In genomic region chr7:4123732-4124131, GRCm38 (mm10) we compare ENCODE assay signal across 10 mouse cellular contexts. TPM values are rescaled to one million over a fixed set of nuclear protein-coding genes. Genes with fewer than 3 reads are reported as not detected.
DNase-seq lines count a peak whose midpoint lies in the region; ATAC-seq and TF ChIP-seq lines count a peak whose summit lies in the region.
"Had no signal": no experiment of that assay in that cellular context is flagged by ENCODE, and none has a peak within 500 bp of the region (broad histone marks: within the 10 kb centered on the region; RNA-seq: fewer than 3 reads in every experiment).

No protein-coding gene starts in this region.

- TF ChIP-seq CTCF in left cerebral cortex, adult 2 months (IDR thresholded peaks at IDR 0.05) = no peak

- peak; percentile 92 for DNase-seq in heart, adult 11 months
- peak; percentile 86 for DNase-seq in cerebellum, adult 9-10 months
- DNase-seq in frontal cortex, postnatal 10 days (ENCODE audit: low spot score in 2 of 2) = peak; percentile 79 to 88
- DNase-seq in left cerebral cortex, adult 2 months (ENCODE audit: extremely low spot score in 1 of 2, low spot score in 2 of 2) = peak; percentile 65 to 82
- peak; percentile 73 for DNase-seq in right cerebral cortex, postnatal 14 days
- no peak for DNase-seq in thymus, postnatal 36 days
- DNase-seq in kidney, adult 9 months = no peak

- no peak overlapping the region for H3K4me2 ChIP-seq in heart, embryonic 12.5 days

- no peak overlapping the region for H3K9ac ChIP-seq in heart, embryonic 12.5 days

- peaks cover 47% of the 10 kb centered on the region for H3K27me3 ChIP-seq in heart, embryonic 12.5 days (replicated peaks)
- H3K27me3 ChIP-seq: CH12.LX had no signal

- 47% methylated on average over 1 of the region's 1 CpGs for WGBS in heart, embryonic 12.5 days

- no peaks in the 10 kb centered on the region for H3K36me3 ChIP-seq in heart, embryonic 12.5 days

- intact Hi-C loops in left cerebral cortex, adult 2 months (cut with DNase I) = no loop called here

- H3K4me3 ChIP-seq in heart, embryonic 12.5 days = no peak overlapping the region
- peak overlapping the region; percentile 48 for H3K4me3 ChIP-seq in left cerebral cortex, adult 2 months
- H3K4me3 ChIP-seq: erythroblast, embryonic 14.5 days had no signal

- ATAC-seq in heart, embryonic 12.5 days (ENCODE audit: insufficient number of reproducible peaks, low FRiP score) = no peak

- no peak overlapping the region for H3K27ac ChIP-seq in heart, embryonic 12.5 days (ENCODE audit: poor library complexity, severe bottlenecking)
- H3K27ac ChIP-seq in left cerebral cortex, adult 2 months = peak overlapping the region; percentile 88

- H3K9me3 ChIP-seq in heart, embryonic 12.5 days (replicated peaks) = no peaks in the 10 kb centered on the region

- peaks cover 7% of the 10 kb centered on the region for H3K4me1 ChIP-seq in heart, embryonic 12.5 days (replicated peaks)

RNA-seq across cellular contexts. Expression of gene Ttyh1, which starts 4.5 kb away (rescaled TPM):
- 0.65 and 0.97 TPM in 2 replicates for polyA plus RNA-seq in heart, embryonic 12.5 days (2016; fragmentation: Nextera tagmentation; extraction: Ambion mirVana)
- 100 to 1,000 TPM; 667 to 745 TPM for total RNA-seq in left cerebral cortex, adult 2 months (2021)
- polyA plus RNA-seq: erythroblast, embryonic 14.5 days had no signal

RNA-seq across cellular contexts. Expression of gene Leng8, which starts 13.1 kb away (rescaled TPM):
- 77.6 and 79.2 TPM in 2 replicates for polyA plus RNA-seq in heart, embryonic 12.5 days (2016; fragmentation: Nextera tagmentation; extraction: Ambion mirVana)
- total RNA-seq in left cerebral cortex, adult 2 months (2021) = 100 to 1,000 TPM; 178 to 184 TPM

RNA-seq across cellular contexts. Expression of gene Leng9, which starts 26.4 kb away (rescaled TPM):
- 2.3 and 2.5 TPM in 2 replicates for polyA plus RNA-seq in heart, embryonic 12.5 days (2016; fragmentation: Nextera tagmentation; extraction: Ambion mirVana)
- total RNA-seq in left cerebral cortex, adult 2 months (2021) = 1 to 10 TPM; 6.2 to 6.9 TPM

RNA-seq across cellular contexts. Expression of gene Cdc42ep5, which starts 40.9 kb away (rescaled TPM):
- polyA plus RNA-seq in heart, embryonic 12.5 days (2016; fragmentation: Nextera tagmentation; extraction: Ambion mirVana) = 25.2 and 30.1 TPM in 2 replicates
- total RNA-seq in left cerebral cortex, adult 2 months (2021) = 1 to 10 TPM; 1.4 to 1.6 TPM

Comparison
In these comparisons a context has a peak if more than half of its experiments do, and no peak if none do; other contexts are left out.
1. DNase-seq: peak in heart, adult 11 months (single experiment), cerebellum, adult 9-10 months (single experiment), frontal cortex, postnatal 10 days (2 of 2), left cerebral cortex, adult 2 months (2 of 2) and right cerebral cortex, postnatal 14 days (single experiment); none in thymus, postnatal 36 days (0 of 2) and kidney, adult 9 months (single experiment).